Mouse (Mus musculus): ENCODE measurements around the gene Cyp24a1. TPM values are rescaled to one million over a fixed set of nuclear protein-coding genes. Genes with fewer than 3 reads are reported as not detected.
"Not testable (repeated sequence)": the region's sequence is repeated elsewhere in the genome, so short reads cannot be mapped to it uniquely, and the experiment has no call there.

Gene Cyp24a1
- polyA plus RNA-seq, 1 experiment from 2014 or later: not detected

DNA sequence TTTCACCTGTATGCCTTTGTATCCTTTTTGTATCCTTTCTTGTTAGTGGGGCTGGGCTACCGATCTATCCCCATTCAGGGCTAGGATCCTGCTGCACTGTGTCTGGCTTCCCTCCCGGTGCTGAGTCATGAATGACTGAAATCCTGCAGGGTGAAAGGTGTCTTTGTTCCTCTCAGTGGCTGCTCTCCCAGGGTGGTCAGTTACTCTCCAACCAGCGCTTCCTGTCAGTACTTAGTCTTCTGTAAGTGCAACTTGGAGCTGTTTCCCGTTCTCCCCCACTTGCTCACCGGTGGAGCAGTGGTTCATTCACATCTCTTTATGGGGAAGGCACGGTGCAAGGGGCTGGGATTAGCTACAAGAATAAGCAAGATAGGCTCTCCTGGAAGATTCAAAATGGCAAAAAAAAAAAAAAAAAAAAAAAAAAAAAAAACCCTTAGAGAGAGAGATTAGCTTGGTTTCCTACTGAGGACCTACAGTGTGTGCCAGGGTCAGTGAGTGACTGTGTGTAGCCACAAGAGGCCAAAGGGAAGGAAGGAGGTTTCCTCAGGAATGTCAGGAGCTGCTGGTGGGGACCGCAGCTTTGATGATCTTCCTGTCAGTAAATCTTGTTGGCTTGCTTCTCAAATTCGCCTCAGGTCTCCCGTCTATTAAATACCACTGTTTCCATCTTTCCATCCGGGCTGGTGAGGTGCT lies 27.2 kb downstream of the Cyp24a1 start:
- H3K4me1 ChIP-seq (replicated peaks): 0 out of 2 replicates have a peak, but pooled peaks cover 9% of the 10 kb centered on the region
- no peak overlapping the region for H3K4me3 ChIP-seq
- no peak overlapping the region for H3K27ac ChIP-seq (ENCODE audit: poor library complexity, severe bottlenecking)
- H3K9ac ChIP-seq: no peak overlapping the region
- no peaks in the 10 kb centered on the region for H3K36me3 ChIP-seq
- peaks cover 87% of the 10 kb centered on the region for H3K27me3 ChIP-seq (replicated peaks)
- ATAC-seq (ENCODE audit: insufficient number of reproducible peaks, low FRiP score): 0 out of 2 replicates have a peak, but pooled peaks have one; percentile 6
- peaks cover 5% of the 10 kb centered on the region; the same call in 1 of the 2 replicates for H3K9me3 ChIP-seq (replicated peaks)
- 12% methylated on average over 10 of the region's 10 CpGs for WGBS
- 0 out of 2 replicates have a peak overlapping the region, but pooled peaks have one; percentile 25 for H3K4me2 ChIP-seq

DNA sequence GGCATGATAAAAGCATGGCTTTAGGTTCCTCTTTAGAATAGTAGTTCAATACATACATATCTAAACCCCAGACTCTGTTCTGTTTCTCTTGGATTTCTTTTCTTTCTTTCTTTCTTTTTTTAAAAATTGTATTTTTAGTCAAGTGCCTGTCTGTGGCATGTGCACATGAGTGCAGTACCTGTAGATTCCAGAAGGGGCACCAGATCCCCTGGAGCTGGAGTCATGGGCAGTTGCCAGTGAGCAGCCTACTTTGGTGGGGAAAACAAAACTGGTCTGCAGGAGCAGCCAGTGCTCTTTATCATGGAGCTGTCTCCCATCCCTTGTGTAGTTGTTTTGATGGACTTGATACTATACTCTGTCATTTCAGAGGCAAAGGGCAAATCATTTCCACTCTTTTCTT lies 28.9 kb downstream of the Cyp24a1 start:
- Histone ChIP-seq H3K4me1 (replicated peaks) (0 out of 2 replicates have a peak, but pooled peaks cover 9% of the 10 kb centered on the region), H3K27ac (ENCODE audit: poor library complexity, severe bottlenecking) (no peak overlapping the region), H3K27me3 (replicated peaks) (peaks cover 85% of the 10 kb centered on the region), H3K4me3 (no peak overlapping the region), H3K9ac (no peak overlapping the region), H3K4me2 (no peak overlapping the region), H3K9me3 (replicated peaks) (no peaks in the 10 kb centered on the region), H3K36me3 (no peaks in the 10 kb centered on the region)
- ATAC-seq (ENCODE audit: insufficient number of reproducible peaks, low FRiP score): no peak

- 40% methylated on average over 4 of the region's 4 CpGs for WGBS
- ATAC-seq (ENCODE audit: insufficient number of reproducible peaks, low FRiP score): no peak
- peaks cover 81% of the 10 kb centered on the region for H3K27me3 ChIP-seq (replicated peaks)
- H3K4me2 ChIP-seq: no peak overlapping the region
- H3K27ac ChIP-seq (ENCODE audit: poor library complexity, severe bottlenecking): no peak overlapping the region
- no peak overlapping the region for H3K9ac ChIP-seq
- H3K4me3 ChIP-seq: no peak overlapping the region
- H3K36me3 ChIP-seq: no peaks in the 10 kb centered on the region
- no peaks in the 10 kb centered on the region for H3K9me3 ChIP-seq (replicated peaks)
- H3K4me1 ChIP-seq (replicated peaks): 0 out of 2 replicates have a peak, but pooled peaks cover 5% of the 10 kb centered on the region
Observed at GRCm38 (mm10) chr2:170464817-170465216, 32.1 kb downstream of the Cyp24a1 start.

- Histone ChIP-seq H3K4me1 (replicated peaks) (no peaks in the 10 kb centered on the region), H3K9me3 (replicated peaks) (no peaks in the 10 kb centered on the region), H3K9ac (no peak overlapping the region), H3K36me3 (no peaks in the 10 kb centered on the region), H3K27ac (ENCODE audit: poor library complexity, severe bottlenecking) (no peak overlapping the region), H3K4me2 (no peak overlapping the region), H3K27me3 (replicated peaks) (peaks cover 75% of the 10 kb centered on the region), H3K4me3 (no peak overlapping the region)
- 71% methylated on average over 7 of the region's 7 CpGs for WGBS
- ATAC-seq (ENCODE audit: insufficient number of reproducible peaks, low FRiP score): no peak
Observed at GRCm38 (mm10) chr2:170461652-170462051, 35.3 kb downstream of the Cyp24a1 start.

- no peak overlapping the region for H3K27ac ChIP-seq (ENCODE audit: poor library complexity, severe bottlenecking)
- 50% methylated on average over 9 of the region's 9 CpGs for WGBS
- no peak overlapping the region for H3K9ac ChIP-seq
- no peaks in the 10 kb centered on the region for H3K36me3 ChIP-seq
- H3K4me3 ChIP-seq: no peak overlapping the region
- ATAC-seq (ENCODE audit: insufficient number of reproducible peaks, low FRiP score): no peak
- no peaks in the 10 kb centered on the region for H3K4me1 ChIP-seq (replicated peaks)
- peaks cover 81% of the 10 kb centered on the region for H3K27me3 ChIP-seq (replicated peaks)
- no peak overlapping the region for H3K4me2 ChIP-seq
- H3K9me3 ChIP-seq (replicated peaks): no peaks in the 10 kb centered on the region
Observed at GRCm38 (mm10) chr2:170459805-170460204, 37.1 kb downstream of the Cyp24a1 start.

DNA sequence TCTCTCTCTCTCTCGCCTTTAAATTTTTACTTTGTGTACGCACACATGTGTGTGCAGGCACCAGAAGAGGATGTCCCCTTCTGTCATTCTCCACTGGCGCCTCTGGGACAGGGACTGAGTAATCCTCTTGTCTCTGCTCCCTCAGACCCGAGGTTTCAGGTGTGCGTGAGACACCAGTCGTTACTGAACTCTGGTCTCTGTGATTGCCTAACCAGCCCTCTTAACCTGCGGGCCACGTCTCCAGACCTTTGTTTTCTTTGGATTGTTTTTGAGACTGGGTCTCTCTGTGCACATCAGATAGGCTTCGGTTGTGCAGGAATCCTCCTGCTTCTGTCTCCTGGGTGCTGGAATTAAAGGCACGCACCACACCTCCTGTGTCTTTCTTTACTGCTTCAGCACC lies 37.8 kb downstream of the Cyp24a1 start:
- no peak overlapping the region for H3K4me2 ChIP-seq
- H3K9ac ChIP-seq: no peak overlapping the region
- peaks cover 82% of the 10 kb centered on the region for H3K27me3 ChIP-seq (replicated peaks)
- H3K9me3 ChIP-seq (replicated peaks): no peaks in the 10 kb centered on the region
- H3K4me1 ChIP-seq (replicated peaks): no peaks in the 10 kb centered on the region
- no peak overlapping the region for H3K27ac ChIP-seq (ENCODE audit: poor library complexity, severe bottlenecking)
- ATAC-seq (ENCODE audit: insufficient number of reproducible peaks, low FRiP score): no peak
- WGBS: 67% methylated on average over 10 of the region's 10 CpGs
- no peaks in the 10 kb centered on the region for H3K36me3 ChIP-seq
- no peak overlapping the region for H3K4me3 ChIP-seq

GRCm38 (mm10) chr2:170453809-170454208 lies 43.1 kb downstream of the Cyp24a1 start:
- peaks cover 73% of the 10 kb centered on the region for H3K27me3 ChIP-seq (replicated peaks)
- H3K27ac ChIP-seq (ENCODE audit: poor library complexity, severe bottlenecking); ATAC-seq (ENCODE audit: insufficient number of reproducible peaks, low FRiP score); H3K4me1 ChIP-seq (replicated peaks); H3K9ac ChIP-seq; H3K9me3 ChIP-seq (replicated peaks); H3K4me2 ChIP-seq; H3K36me3 ChIP-seq; H3K4me3 ChIP-seq: not testable (repeated sequence)
- WGBS: 38% methylated on average over 4 of the region's 4 CpGs

DNA sequence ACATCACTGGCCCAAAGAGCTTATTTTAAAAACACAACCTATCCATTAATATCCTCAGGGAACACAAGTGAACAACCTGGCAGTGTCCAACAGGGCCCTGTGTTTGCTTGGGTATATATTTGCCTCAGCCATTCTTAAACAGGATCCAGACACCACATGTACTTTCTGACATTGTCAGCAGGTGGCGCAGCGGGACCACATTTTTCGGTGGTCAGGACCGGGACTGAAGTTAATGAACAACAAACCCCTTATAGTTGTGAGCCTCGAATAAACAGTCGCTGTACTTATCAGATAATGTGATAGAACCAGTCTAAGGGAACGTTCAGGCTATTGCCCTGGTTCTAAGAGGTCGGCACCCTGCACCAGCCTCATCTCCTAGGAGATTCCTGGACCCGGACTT lies 46.0 kb downstream of the Cyp24a1 start:
- ATAC-seq (ENCODE audit: insufficient number of reproducible peaks, low FRiP score): no peak
- Histone ChIP-seq H3K27ac (ENCODE audit: poor library complexity, severe bottlenecking) (no peak overlapping the region), H3K9ac (no peak overlapping the region), H3K4me3 (no peak overlapping the region), H3K4me1 (replicated peaks) (0 out of 2 replicates have a peak, but pooled peaks cover 3% of the 10 kb centered on the region), H3K4me2 (peak overlapping the region; percentile 34), H3K9me3 (replicated peaks) (no peaks in the 10 kb centered on the region; the same call in 1 of the 2 replicates), H3K27me3 (replicated peaks) (peaks cover 73% of the 10 kb centered on the region), H3K36me3 (no peaks in the 10 kb centered on the region)
- WGBS: 7% methylated on average over 9 of the region's 9 CpGs

- H3K9ac ChIP-seq: no peak overlapping the region
- H3K27me3 ChIP-seq (replicated peaks): peaks cover 64% of the 10 kb centered on the region
- ATAC-seq (ENCODE audit: insufficient number of reproducible peaks, low FRiP score): no peak
- WGBS: 67% methylated on average over 10 of the region's 10 CpGs
- H3K9me3 ChIP-seq (replicated peaks): no peaks in the 10 kb centered on the region; the same call in 1 of the 2 replicates
- no peaks in the 10 kb centered on the region for H3K36me3 ChIP-seq
- no peak overlapping the region for H3K4me2 ChIP-seq
- H3K4me3 ChIP-seq: no peak overlapping the region
- H3K4me1 ChIP-seq (replicated peaks): 0 out of 2 replicates have a peak, but pooled peaks cover 3% of the 10 kb centered on the region
- no peak overlapping the region for H3K27ac ChIP-seq (ENCODE audit: poor library complexity, severe bottlenecking)
Observed at GRCm38 (mm10) chr2:170447651-170448050, 49.3 kb downstream of the Cyp24a1 start.

- H3K4me1 ChIP-seq (replicated peaks): 0 out of 2 replicates have a peak, but pooled peaks cover 3% of the 10 kb centered on the region
- no peak for ATAC-seq (ENCODE audit: insufficient number of reproducible peaks, low FRiP score)
- no peak overlapping the region for H3K9ac ChIP-seq
- H3K27me3 ChIP-seq (replicated peaks): peaks cover 59% of the 10 kb centered on the region
- H3K9me3 ChIP-seq (replicated peaks): no peaks in the 10 kb centered on the region; the same call in 1 of the 2 replicates
- H3K36me3 ChIP-seq: no peaks in the 10 kb centered on the region
- no peak overlapping the region for H3K4me2 ChIP-seq
- no peak overlapping the region for H3K4me3 ChIP-seq
- WGBS: 81% methylated on average over 5 of the region's 5 CpGs
- H3K27ac ChIP-seq (ENCODE audit: poor library complexity, severe bottlenecking): no peak overlapping the region
Observed at GRCm38 (mm10) chr2:170446843-170447383, 50.0 kb downstream of the Cyp24a1 start.

- Histone ChIP-seq H3K9me3 (replicated peaks) (no peaks in the 10 kb centered on the region; the same call in 1 of the 2 replicates), H3K27ac (ENCODE audit: poor library complexity, severe bottlenecking) (no peak overlapping the region), H3K9ac (no peak overlapping the region), H3K4me2 (no peak overlapping the region), H3K36me3 (no peaks in the 10 kb centered on the region), H3K4me1 (replicated peaks) (no peaks in the 10 kb centered on the region), H3K27me3 (replicated peaks) (peaks cover 63% of the 10 kb centered on the region), H3K4me3 (no peak overlapping the region)
- 77% methylated on average over 5 of the region's 5 CpGs for WGBS
- ATAC-seq (ENCODE audit: insufficient number of reproducible peaks, low FRiP score): no peak
Observed at GRCm38 (mm10) chr2:170445861-170446260, 51.1 kb downstream of the Cyp24a1 start.
